Mouse (Mus musculus) kidney, postnatal 4 days (tissue): Measurements from ENCODE around the gene Pafah1b3.
"Not testable (repeated sequence)": the region's sequence is repeated elsewhere in the genome, so short reads cannot be mapped to it uniquely, and the experiment has no call there.

Experiments
- DNase-seq, 2 experiments: peaks; one replicate each; pipeline ENCODE4 v3.0.0; 2021; ENCODE audit warnings: mixed read lengths in 2 of 2

Gene Pafah1b3

DNA sequence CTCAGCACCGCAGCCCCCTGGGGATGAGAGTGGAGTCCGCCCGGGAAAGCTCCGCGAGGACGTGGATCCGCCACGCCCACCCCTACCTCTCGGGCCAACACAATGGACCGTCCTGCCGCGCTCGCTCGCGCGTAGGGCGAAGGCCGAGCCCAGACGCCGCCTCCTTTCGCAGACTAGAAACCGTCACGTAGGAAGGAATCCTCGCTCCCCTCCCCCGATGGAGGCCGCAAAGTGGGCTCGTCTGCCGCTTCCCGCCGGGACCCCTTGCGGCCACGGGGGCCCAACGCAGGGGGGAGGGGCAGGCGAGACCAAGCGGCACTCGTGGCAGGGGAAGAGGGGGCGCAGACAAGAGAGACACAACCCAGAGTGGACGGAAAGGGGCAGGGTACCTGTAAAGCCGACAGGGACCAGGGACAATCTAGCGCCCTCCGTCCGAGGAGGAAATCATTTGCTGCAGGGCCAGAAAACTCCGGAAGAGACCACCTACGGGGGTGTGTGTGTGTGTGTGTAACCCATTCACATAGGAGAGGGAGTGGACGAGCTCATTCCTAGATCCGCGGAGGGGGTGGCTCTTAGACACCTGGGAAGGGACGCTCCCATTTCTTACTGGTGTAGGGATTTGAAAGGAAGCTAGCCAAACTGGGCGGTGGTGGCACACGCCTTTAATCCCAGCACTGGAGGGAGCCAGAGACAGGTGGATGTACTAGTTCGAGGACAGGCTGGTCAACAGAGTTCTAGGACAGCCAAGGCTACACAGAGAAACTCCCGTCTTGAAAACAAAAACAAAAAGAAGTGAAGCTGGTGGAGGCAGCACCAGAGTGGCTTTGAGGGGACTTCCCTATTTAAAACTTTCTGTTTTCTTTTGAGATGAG is at the start of gene Pafah1b3:
TSS of gene Pafah1b3 (minus strand) at position 533 of the 872 bp plus-strand sequence.
- DNase-seq = peak; percentile 89 to 93

DNA sequence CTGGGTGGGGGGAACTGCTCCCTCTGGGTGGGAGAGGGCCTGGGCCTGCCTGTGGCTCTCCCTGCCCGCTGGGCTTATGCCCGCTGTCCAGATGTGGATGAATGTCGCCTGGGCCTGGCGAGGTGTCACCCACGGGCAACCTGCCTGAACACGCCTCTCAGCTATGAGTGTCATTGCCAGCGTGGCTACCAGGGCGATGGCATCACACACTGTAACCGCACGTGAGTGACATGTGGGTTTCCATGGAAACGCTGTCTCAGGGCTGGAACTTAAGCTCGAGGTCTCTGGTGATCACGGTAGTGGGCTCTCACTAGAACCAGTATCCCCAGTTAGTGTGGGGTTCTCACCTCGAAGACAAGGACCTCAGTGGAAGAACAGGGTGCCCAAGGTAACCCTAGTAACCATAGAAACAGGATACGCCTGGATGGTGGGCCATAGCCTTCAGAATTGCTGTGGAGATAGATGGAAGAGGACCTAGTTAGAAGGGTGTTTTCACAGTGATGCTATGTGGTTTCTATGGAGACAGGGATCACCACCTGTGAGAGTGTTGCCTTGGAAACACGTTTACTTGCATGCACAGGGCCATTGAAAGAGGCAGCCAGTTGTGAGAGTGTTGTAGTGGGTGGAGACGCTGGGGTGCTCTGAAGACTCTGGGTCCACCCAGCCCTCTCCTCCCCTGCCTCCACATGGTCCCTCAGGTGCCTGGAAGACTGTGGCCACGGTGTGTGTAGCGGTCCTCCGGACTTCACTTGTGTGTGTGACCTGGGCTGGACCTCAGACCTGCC is 43.4 kb upstream of the Pafah1b3 start:
- no peak for DNase-seq

DNA sequence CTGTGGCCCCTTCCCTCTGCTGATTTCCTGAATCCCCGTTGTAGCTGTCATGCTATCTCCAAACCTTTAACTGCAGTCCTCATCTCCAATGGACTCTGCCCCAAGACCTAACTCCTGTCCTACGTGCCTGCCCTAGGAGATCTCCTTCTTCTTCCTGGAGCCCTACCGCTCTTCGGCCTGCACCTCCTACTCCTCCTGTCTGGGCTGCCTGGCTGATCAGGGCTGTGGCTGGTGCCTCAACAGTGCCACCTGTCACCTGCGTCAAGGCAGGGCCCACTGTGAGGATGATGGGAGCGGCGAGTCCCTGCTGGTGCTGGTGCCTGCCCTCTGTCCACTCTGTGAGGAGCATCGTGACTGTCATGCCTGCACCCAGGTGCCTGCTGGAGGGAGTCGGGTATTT is 41.5 kb upstream of the Pafah1b3 start:
- DNase-seq = no peak

DNA sequence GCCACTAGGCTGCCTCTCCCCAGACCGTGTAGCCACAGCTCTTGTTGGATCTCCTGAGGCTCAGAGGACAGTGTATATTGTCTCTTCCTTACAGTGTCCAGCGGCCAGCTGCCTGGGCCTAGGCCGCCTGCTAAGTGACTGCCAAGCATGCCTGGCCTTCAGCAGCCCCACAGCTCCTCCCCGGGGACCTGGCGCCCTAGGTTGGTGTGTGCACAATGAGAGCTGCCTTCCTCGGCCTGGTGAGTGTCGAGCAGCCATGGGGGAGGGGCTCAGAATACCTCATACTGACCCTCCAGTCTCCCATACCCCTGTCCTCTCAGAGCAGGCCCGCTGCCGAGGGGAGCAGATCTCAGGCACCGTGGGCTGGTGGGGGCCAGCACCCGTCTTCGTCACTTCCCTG is 36.7 kb upstream of the Pafah1b3 start:
- no peak for DNase-seq

DNA sequence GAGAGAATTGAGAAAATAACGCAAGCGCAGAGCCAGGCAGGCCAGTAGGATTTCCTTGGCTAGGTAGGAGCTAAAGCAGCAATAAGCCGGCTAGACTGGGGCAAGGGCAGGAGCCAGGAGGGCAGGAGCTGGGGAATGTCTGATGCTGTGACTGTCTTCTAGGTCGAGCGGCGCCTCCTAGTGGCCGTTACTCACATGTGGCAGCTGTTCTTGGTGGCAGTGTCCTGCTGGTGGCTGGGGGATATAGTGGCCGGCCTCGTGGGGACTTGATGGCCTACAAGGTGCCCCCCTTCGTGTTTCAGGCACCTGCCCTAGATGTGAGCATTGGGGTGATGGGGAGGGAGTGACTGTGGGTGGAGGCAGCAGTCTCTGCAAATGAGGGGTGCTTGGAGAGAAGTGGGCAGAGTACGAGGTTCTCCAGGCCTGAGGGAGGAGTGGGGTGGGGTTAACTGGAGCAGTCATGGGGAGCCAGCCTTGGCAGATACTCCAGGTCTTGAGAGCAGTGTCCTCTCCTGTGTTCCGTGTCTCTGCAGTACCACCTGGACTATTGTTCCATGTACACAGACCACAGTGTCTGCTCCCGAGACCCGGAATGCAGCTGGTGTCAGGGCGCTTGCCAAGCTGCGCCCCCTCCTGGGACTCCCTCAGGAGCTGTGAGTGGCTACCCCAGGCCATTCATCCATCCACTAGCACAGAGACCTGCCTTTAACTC is 36.0 kb upstream of the Pafah1b3 start:
- peak; percentile 88 to 91 for DNase-seq

DNA sequence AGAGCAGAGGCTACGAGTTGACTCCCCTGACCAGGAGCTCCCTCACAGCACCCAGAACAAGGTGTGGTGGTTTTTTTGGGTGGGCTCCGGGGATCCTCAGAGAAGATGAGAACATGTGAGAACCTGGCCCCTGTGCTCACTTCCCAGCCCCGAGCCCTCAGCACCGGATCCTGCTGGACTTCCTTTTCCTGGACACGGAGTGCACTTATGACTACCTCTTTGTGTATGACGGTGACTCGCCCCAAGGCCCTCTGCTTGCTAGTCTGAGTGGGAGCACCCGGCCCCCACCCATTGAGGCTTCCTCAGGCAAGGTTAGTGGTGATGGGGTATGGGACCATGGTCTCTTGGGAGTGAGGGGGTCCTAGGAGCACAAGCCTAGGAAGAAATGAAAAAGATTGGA is 28.4 kb upstream of the Pafah1b3 start:
- DNase-seq = peak in 1 of 2 experiments; percentile 22

DNA sequence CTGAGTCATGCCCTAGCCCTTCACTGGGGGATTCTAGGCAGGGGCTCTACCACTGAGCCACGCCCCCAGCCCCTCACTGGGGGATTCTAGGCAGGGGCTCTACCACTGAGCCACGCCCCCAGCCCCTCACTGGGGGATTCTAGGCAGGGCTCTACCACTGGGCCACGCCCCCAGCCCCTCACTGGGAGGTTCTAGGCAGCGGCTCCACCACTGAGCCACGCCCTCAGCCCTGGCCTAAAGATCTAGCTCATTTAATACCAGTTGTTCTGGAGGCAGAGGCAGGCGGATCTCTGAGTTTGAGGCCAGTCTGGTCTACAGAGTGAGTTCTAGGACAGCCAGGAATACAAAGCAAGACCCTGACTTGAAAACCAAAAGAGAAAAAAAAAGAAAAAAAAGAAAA is 27.6 kb upstream of the Pafah1b3 start:
- DNase-seq = not testable (repeated sequence)

DNA sequence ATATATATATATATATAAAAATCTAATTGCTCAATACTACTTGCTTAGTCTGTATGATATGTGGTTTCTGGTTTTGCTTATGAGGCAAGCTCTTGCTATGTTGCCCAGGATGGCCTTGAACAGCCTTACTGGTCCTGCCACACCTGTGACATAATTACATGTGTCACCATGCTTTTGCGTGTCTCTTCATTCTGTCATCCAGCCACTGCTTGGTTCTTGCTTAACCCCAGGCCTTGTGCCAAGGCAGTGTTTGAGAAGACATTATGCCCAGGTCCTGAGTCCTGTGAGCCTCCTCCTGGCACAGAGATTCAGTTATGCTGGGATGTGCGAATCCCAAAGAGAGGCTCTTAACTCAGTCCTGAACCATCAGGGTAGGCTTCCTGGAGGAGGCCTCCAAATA is 25.4 kb upstream of the Pafah1b3 start:
- DNase-seq = no peak

DNA sequence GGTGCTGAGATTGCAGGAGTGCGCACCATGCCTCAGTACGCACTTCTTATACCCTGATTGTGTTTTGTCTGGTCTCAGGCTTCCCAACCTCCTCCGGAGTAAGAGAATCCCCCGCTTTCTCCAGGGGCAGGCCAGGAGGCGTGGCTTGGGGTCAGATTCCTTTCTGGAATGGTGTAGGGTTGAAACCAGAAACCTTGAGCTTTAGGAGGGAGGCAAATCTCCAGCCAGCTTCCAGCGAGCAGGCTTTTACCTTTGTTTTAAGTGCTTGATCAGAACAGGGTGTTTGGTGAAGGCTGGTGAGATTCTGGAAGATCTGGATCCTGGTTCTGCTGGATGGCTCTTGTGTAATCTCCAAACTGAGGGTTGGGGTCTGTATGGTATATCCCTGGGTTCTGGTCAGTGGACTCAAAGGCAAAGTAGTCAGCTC is 24.3 kb upstream of the Pafah1b3 start:
- DNase-seq = peak; percentile 80 to 85

DNA sequence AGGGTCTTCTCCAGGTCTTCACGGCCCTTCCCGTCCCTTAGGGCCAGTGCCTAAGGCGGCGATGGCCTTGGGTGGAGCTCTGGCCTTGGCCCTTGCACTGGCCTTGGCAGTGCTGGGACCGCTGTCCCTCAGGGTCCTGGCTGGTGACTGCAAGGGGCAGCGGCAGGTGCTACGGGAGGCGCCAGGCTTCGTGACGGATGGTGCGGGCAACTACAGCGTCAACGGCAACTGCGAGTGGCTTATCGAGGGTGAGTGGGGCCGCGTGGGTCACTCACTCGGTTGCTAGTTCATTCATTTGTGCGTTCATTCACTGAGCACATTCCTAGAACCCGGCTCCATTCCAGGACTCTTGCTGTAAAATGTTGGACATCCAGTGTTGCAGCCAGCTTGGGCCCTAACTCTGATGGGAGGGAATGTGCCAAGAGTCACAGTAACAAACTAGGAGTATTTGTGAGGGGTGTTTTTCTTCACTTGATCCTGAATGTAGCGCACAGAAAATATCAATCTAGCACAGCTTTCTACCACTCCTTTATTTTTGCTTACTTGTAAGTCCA is 19.7 kb upstream of the Pafah1b3 start:
- peak; percentile 35 to 42 for DNase-seq

DNA sequence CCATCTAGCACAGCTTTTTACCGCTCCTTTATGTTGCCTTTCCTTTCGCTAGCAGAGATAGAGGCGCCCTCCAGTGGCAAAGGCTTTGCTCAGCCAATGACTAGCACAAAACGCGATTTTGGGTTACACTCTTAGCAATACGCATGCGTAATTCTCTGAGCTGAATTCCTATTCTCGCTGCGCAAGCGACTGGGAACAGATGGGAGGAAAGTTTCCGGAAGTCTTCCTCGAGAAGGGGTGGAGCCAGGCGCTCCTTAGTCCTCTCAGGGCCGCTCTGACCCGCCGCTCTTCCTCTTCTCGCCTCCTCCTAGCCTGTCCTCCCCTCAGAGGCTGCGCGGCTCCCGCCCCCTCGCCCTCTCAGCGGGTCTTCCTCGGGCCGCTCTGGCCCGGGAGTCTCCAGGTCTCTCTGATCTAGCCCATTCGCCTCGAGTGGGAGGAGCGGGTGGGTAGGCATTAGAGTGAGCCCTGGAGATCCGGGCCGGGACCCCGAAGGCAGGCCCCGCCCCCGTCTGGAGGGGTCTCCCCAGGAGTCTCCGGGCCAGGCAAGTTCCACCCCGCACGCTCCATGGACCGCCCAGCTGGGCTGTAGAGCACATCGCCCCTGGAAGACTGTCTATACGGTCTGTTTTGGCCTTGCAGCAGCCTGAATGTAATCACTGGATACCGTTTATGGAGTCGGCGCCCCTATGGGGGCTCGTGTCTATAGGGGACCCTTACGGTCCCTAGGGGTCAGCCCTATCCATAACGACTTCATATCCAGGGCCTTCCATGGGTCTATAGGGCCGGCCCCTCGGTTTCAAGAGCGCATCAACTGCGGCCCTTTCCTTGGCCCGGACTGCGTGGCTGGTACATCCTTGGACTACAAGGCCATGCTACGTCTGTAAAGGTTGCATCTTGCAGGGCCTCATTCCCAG is 19.0 kb upstream of the Pafah1b3 start, which contains the start of gene Megf8:
TSS of gene Megf8 (plus strand) at position 633 of the 914 bp plus-strand sequence.
- peak; percentile 98 for DNase-seq

DNA sequence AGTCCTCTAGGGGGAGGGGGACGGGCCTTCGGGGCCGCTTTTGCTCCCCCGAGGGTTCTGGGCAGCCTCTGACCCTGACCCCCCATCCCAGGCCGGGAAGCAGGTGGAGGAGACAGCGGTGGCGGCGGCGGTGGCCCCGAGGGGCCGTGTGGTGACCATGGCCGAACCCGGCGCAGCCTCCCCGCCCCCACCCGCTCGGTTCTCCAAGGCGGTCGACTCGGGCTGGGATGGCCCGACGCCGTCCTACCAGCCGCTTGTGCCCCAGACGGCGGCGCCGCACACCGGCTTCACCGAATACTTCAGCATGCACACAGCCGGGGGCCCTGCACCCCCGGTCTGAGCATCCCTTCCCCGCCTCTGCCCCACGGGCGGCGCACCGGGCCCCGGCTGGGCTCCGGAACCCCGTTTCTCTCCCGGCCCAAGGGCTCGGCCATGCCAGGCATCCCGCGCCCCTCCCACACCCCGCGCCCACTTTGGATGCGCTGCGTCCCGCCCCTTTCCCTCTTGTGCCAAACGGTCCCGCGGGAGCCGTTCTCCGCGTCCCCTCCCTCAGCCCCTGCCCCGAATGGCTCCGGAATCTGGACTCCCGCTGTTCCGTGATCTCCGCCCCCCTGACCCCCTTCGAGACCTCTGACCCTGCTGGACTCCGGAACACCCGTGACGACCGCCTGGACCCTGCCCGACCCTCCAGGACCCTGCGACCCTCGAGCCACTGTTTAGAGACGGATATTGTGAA is 17.7 kb upstream of the Pafah1b3 start:
- peak; percentile 45 to 50 for DNase-seq

DNA sequence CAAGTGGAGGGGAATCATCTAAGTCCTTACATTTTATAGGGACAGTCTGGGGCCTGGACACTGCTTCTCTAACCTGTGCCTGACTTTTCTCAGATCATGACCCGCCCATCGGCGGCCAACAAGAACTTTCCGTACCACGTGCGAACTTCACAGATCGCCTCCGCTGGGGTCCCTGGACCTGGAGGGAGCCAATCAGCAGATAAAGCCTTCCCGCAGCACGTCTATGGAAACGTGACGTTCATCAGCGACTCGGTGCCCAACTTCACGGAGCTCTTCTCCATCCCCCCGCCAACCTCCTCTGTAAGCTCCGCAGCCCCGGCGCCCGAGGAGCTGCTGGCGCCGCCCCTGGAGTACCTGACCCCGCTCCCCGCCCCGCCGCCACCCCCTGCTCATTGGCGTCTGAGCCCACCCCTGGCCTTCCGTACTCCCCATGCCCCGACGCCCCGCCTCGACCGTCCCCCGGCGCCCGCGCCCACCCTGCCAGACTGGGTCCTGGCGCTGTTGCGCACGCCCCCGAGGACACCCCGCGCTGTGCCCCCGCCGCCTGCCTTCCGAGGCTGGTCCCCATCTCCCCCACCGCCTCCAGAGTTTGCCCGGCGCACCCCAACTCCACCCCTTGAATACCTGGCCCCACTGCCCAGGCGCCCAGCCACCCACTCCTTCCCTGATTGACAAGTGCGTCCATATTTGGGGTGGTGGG is 17.0 kb upstream of the Pafah1b3 start:
- DNase-seq = no peak

DNA sequence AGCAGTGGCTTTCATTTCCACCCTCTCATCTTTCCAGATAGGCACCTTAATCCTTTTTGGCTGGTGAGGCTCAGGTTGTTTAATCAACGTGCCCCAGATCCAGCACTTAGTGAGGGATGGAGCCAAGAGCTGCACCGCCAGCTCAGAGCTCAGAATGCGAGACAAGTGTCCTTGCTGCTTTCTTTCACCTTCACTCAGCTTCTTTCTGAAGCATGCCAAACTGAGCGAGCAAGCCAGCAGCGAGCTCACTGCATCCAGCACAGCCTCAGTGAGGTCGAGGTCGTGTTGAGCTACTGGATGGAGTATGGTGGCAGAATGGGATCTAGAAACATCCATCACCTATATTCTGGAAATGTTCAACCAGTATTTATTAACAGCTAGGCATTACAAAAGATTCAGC is 15.5 kb upstream of the Pafah1b3 start:
- no peak for DNase-seq

DNA sequence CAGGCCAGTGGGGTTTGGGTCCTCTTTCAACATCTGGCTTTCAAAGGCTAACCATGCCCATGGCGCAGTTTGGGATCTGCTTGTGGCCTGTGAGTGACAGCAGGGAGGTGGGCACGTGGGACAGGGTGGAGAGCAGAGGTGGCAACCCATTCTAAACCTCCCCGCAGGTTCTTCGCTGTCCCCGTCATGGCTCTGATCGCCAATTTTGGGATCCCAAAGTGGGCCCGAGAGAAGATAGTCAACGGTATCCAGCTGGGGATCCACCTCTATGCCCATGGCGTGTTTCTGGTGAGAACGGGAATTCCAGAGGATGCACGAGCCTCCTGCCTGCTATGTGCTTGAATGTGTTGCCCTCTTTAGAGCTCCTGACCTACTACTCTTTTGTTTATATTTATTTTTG is 13.4 kb upstream of the Pafah1b3 start:
- DNase-seq = no peak

DNA sequence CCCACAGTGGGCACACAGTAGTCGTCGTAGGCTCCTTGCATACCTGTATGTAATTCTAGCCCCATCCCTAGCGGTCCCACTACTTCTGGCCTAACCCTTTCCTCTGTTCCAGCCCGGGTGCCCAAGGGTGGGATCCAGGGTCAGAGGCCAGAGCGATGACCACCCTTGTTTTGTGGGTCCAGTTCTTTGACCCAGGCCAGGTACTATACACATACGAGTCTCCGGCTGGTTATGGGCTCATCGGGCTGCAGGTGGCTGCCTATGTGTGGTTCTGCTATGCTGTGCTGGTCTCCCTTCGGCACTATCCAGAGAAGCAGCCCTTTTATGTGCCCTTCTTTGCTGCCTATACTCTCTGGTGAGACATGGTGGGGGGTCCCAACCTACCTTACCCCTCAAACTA is 11.6 kb upstream of the Pafah1b3 start:
- no peak for DNase-seq

DNA sequence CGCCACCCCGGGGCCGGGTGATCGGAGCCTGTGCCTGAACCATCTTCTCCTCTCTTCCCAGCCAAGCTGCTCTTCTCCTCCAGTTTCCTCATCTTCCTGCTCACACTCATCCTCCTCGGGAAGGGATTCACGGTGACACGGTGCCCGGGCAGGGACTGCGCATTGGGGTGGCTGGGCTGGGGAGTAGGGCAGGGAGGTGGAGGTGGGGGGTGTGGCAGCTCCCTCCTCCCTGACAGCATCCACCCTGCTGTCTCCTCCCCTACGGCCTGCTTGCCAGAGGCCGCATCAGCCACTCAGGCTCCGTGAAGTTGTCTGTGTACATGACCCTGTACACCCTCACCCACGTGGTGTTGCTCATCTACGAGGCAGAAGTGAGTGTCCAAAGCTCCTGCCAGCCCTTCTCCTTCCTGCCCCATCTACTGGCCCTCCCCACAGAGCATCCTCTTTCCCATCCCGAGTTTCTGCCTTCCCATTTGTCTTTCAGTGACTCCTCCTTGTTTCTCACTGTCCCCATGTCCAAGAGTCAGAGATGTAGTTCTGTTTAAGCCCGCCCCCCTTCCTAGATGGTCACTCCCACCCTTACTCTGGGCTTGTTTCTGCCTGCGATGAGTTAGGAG is 11.0 kb upstream of the Pafah1b3 start:
- DNase-seq = no peak

DNA sequence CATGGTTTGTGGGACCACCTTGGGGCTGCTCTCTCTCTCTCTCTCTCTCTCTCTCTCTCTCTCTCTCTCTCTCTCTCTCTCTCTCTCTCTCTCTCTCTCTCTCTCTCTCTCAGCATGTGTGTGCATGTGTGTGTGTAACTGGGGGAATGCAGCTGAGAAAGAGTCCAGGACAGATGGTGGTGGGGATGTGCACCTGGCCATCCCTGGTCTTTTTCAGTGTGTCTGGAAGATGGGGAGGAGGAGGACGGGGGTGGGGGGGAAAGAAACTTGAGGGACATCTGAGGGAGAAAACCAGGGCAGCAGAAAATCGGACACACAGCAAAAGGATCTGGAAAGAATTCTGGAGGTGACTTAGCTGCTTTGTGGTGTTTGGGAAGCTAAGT is 8.8 kb upstream of the Pafah1b3 start:
- DNase-seq = no peak

DNA sequence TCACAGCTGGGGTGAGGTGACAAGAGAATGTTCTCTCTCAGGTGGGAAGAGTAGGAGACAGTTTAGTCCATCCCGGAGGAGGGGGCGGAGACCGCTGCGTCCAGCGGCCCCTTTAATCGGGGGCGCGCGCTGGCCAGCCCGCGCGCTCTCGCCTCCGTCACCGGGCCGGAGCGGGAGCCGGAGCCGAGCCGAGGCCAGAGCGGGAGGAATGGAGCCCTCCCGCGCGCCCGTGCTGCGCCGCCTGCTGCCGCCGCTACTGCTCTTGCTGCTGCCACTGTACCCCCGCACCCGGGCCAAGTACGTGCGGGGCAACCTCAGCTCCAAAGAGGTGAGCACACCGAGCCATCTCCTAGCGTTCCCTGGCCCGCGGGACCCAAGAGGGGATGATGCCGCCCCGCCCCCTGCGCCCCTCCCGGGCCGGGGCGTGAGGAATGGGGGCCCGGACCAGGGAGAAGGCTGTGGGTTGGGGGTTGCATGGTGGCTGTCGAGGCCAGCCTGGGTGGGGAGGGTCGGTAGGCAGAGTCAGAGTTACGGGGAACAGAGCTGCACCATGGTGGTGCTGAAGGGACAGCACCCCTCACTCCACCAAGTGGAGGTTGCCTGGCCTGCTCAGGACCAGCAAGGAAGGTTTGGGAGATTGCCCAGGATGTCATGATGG is 8.3 kb upstream of the Pafah1b3 start, which contains the start of gene Tmem145:
TSS of gene Tmem145 (plus strand) at position 151 of the 658 bp plus-strand sequence.
- peak; percentile 79 to 85 for DNase-seq
